Mouse (Mus musculus) hindbrain, embryonic 10.5 days (tissue): Measurements from ENCODE around the gene Pde12. TPM values are rescaled to one million over a fixed set of nuclear protein-coding genes. Genes with fewer than 3 reads are reported as not detected.

ENCODE experiments used
- DNase-seq: peaks from one replicate; pipeline ENCODE4 v3.0.0-alpha.2; 2017; ENCODE audit warnings: low spot score
- H3K27ac ChIP-seq: fragments of 300-500 bp; sonication (generic); 2 replicates; pipeline ENCODE4 v1.5.1; 2016; ENCODE audit warnings: mild to moderate bottlenecking, moderate library complexity
- H3K27me3 ChIP-seq: fragments of 300-500 bp; sonication (generic); 2 replicates; pipeline ENCODE4 v1.6.1; 2016; ENCODE audit warnings: mild to moderate bottlenecking; ENCODE audit not compliant: poor library complexity, insufficient read depth, severe bottlenecking
- H3K36me3 ChIP-seq: fragments of 300-500 bp; sonication (generic); 2 replicates; pipeline ENCODE4 v1.6.1; 2016; ENCODE audit warnings: mild to moderate bottlenecking, moderate library complexity
- H3K4me1 ChIP-seq: fragments of 300-500 bp; sonication (generic); replicated peaks from 2 replicates; pipeline ENCODE4 v1.6.1; 2016; ENCODE audit warnings: mild to moderate bottlenecking
- H3K4me3 ChIP-seq: fragments of 300-500 bp; sonication (generic); 2 replicates; pipeline ENCODE4 v1.5.1; 2016; ENCODE audit warnings: mild to moderate bottlenecking, moderate library complexity
- H3K9me3 ChIP-seq: fragments of 300-500 bp; sonication (generic); 2 replicates; pipeline ENCODE4 v1.6.1; 2016; ENCODE audit warnings: mild to moderate bottlenecking, moderate library complexity
- WGBS: fragments of 180-500 bp; shearing (Covaris S2); methylation state at CpG from one replicate; pipeline ENCODE4 v1.1.7; 2016; 5-methylcytosine and 5-hydroxymethylcytosine counted together
- polyA plus RNA-seq: library from polyadenylated mRNA; unstranded; fragments of >200 nt; fragmentation: Nextera tagmentation; extraction: Ambion mirVana; gene quantifications from 2 replicates; pipeline ENCODE4 v1.2.1, GENCODE M21; 2016

Pde12 gene
- polyA plus RNA-seq, 1 experiment from 2014 or later: 11.5 TPM

DNA sequence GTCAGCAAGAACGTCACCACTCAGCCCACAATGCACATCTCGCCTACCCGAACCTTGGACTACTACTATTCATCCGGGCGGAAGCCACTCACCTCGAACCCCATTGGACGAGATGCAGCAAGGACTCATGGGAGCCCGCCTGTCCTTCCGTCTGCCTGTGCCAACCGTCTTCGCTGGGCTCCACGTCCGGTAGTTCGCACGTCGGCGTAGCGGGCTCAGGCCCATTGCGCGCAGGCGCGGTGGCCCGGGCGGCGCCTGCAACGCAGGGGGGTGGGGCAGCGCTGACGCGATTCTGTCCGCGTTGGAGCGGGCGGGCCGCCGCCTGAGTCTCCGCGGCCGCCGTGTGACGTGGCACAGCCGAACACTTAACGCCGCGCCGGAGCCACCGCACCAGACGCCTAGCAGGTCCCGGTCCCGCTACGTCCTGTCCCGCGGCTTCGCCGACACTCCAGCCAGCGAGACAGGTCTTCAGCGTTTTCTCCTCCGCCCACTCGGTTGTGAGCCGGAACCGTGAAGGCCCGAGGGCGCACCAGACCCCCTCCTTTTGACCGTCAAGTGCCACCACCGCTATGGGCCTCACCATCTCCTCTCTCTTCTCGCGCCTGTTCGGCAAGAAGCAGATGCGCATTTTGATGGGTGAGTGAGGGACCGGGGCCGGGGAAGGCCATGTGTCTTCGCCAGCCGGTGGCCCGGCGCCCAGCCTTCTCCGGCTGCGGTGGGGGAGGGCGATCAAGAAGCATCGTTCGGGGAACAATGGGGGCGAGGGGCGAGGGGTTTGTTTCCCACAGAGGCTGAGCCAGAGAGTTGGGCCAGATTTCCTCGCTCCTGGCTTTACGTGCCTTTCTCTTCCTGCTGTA, 31.6 kb downstream of the Pde12 start, which contains the start of gene Arf4:
Gene Arf4, plus strand, starts transcription at position 224 of the 857 bp plus-strand sequence.
- H3K9me3 ChIP-seq: no peaks in the 10 kb centered on the region
- peak within 1 kb of the TSS; percentile 99 for H3K4me3 ChIP-seq
- peak; percentile 96 for DNase-seq
- 0 out of 2 replicates have a peak, but pooled peaks cover 3% of the 10 kb centered on the region for H3K36me3 ChIP-seq
- H3K4me1 ChIP-seq: peaks cover 21% of the 10 kb centered on the region
- no peaks in the 10 kb centered on the region for H3K27me3 ChIP-seq
- WGBS: under 1% methylated on average over 83 of the region's 83 CpGs
- H3K27ac ChIP-seq: peak within 1 kb of the TSS; percentile 98

DNA sequence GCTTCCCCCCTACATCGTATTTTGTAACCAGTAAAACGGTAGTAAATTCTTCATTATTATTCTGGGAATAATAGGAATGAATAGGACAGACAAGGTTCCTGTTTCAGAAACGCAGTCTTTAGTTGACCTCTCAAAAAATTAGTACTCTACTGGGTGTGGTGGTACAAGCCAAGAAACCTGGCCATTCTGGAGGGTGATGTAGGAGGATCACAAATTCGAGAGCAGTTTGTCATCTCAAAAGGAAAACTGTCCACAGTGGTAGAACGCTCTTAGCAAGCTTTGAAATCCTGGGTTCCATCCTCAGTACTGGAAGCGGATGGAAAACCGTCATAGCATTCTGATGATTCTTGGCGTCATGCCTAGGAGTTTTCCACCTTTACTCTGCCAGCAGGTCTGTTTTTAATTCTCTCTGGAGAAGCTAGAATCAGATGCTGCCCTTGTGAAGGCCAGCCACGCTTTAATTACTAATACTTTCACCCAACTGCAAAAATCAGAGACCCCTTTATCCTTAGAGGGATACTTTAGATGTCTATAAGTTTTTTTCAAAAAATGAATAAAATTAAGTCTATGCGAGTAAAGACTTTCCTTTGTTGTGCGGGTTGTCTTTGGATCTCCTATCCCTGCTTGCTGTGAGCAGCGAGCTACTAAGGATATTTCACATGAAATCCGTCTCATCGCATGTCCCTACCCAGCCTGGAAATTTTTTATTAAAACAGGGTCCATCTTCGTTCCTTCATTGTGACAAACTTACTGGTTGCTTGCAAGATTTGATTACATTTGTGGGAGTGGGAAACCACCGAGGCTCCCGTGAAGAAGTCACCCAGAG, 32.4 kb downstream of the Pde12 start:
- H3K27ac ChIP-seq: peak overlapping the region; percentile 98
- 33% methylated on average over 17 of the region's 17 CpGs for WGBS
- peak overlapping the region; percentile 99 for H3K4me3 ChIP-seq
- H3K9me3 ChIP-seq: no peaks in the 10 kb centered on the region
- no peaks in the 10 kb centered on the region for H3K27me3 ChIP-seq
- no peak for DNase-seq
- peaks cover 8% of the 10 kb centered on the region for H3K36me3 ChIP-seq
- H3K4me1 ChIP-seq: peaks cover 21% of the 10 kb centered on the region

DNA sequence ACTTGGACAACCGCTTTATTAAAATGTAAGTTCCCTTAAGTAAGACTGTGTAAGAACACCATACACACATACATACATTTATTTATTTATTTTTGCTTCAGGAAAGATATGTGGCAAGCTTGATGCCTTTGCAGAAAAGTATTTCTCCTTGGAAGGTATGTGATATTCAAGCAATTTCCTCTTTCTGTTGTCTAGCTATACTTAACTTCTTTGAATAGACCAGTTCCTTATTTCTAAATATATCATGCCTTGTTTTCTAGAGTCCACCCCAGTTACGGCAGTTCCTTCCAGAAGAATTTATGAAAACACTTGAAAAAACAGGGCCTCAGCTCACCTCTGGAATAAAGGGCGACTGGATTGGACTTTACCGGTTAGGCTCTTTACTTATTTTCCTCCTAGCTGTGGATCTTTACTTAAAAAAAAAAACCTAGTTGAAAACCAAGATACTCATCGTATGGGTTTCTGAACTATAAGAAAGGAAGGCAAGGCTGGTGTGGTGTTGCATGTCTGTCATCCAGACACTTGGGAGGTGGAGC, 43.0 kb downstream of the Pde12 start:
- no peaks in the 10 kb centered on the region for H3K27me3 ChIP-seq
- DNase-seq: no peak
- peaks cover 98% of the 10 kb centered on the region for H3K36me3 ChIP-seq
- H3K4me1 ChIP-seq: no peaks in the 10 kb centered on the region
- no peak overlapping the region for H3K4me3 ChIP-seq
- H3K9me3 ChIP-seq: no peaks in the 10 kb centered on the region
- 96% methylated on average over 5 of the region's 5 CpGs for WGBS
- H3K27ac ChIP-seq: no peak overlapping the region

DNA sequence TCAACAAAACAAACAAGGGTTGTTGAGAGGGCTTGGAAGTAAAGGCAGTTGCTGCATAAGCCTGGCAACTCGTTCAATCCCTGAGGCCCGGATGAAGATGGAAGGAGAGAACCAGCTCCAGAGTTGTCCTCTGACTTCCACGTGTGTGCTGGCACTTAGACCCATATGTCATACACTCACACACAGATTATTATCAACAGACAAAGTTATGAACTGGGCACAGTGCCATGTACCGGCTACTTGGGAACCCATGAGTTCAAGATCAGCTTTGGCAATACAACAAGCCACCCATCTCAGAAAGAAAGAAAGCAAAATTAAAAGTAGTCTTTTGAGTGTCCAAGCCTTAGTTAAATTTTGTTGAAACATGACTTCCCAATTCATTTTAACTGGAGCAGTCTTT, 44.4 kb downstream of the Pde12 start:
- Histone ChIP-seq H3K4me3 (no peak overlapping the region), H3K9me3 (no peaks in the 10 kb centered on the region), H3K27me3 (no peaks in the 10 kb centered on the region), H3K4me1 (no peaks in the 10 kb centered on the region), H3K27ac (no peak overlapping the region), H3K36me3 (peaks cover 100% of the 10 kb centered on the region)
- no peak for DNase-seq
- 88% methylated on average over 4 of the region's 4 CpGs for WGBS

DNA sequence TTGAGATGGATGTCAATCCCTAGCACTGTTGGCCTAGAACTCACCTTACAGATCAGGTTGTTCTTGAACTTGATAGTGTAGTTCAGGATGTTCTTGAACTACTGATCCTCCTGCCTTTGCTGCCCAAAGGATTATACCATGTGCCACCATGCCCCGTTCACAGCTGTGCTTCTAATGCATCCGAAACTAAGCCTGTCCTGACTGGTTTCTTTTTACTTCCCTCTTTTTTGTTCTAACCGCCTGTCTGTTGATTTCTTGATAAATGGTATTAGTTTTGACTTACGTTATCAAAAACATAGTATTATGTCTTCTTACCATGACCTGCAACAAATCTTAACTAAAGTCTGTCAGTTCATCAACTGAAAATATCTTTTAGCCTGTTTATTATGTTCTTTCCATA, 59.0 kb downstream of the Pde12 start:
- no peak for DNase-seq
- Histone ChIP-seq H3K4me3 (no peak overlapping the region), H3K27ac (no peak overlapping the region), H3K27me3 (no peaks in the 10 kb centered on the region), H3K9me3 (no peaks in the 10 kb centered on the region), H3K36me3 (peaks cover 92% of the 10 kb centered on the region), H3K4me1 (no peaks in the 10 kb centered on the region)
- WGBS: 93% methylated on average over 4 of the region's 4 CpGs

Other genes with a start within 250 kb of the Pde12 start
- gene Slmap, start 135.0 kb downstream of the Pde12 start, polyA plus RNA-seq: 13.8 and 14.4 TPM in 2 replicates
- 28.7 and 31.9 TPM in 2 replicates for gene Dennd6a, start 96.0 kb downstream of the Pde12 start, polyA plus RNA-seq
- gene Arf4, start 31.8 kb downstream of the Pde12 start, polyA plus RNA-seq: 477 and 484 TPM in 2 replicates
- gene Dnah12, start 23.4 kb upstream of the Pde12 start, polyA plus RNA-seq: 0.09 TPM in 1 of 2 replicates, not detected in the other
- not detected in 2 replicates for gene Asb14, start 224.7 kb upstream of the Pde12 start, polyA plus RNA-seq